Mouse (Mus musculus) left cerebral cortex, postnatal 36 days (tissue): ENCODE results near the gene Gys1. TPM values are rescaled to one million over a fixed set of nuclear protein-coding genes. Genes with fewer than 3 reads are reported as not detected.

ENCODE experiments used
- DNase-seq, 2 experiments: peaks; one replicate each; pipeline ENCODE4 v3.0.0; 2021 to 2022; ENCODE audit warnings: low spot score in 2 of 2, mixed read lengths in 1 of 2
- intact Hi-C: fragments of 180-260 bp; cut with DNase I; formaldehyde crosslinking; loops from one replicate; pipeline ENCODE4 v1.15.1; 2025
- total RNA-seq, 2 experiments: library from RNA; stranded (reverse); gene quantifications; 2 replicates each; pipeline ENCODE4 v1.2.3; 2021

Gys1 gene
- total RNA-seq, 2 experiments from 2014 or later: 14.1 to 16.9 TPM

GRCm38 (mm10) chr7:45413864-45414739 is 20.5 kb upstream of the Gys1 start:
- intact Hi-C loops: no loop called here
- no peak for DNase-seq

GRCm38 (mm10) chr7:45414740-45415224 is 19.9 kb upstream of the Gys1 start:
- intact Hi-C loops: no loop called here
- DNase-seq: no peak

- DNase-seq: peak; percentile 33 to 69
- intact Hi-C loops: no loop called here
Measured at GRCm38 (mm10) chr7:45415636-45416035, 19.0 kb upstream of the Gys1 start.

- intact Hi-C loops: no loop called here
- no peak for DNase-seq
Measured at GRCm38 (mm10) chr7:45417962-45418492, 16.6 kb upstream of the Gys1 start.

GRCm38 (mm10) chr7:45419859-45420614 is 14.6 kb upstream of the Gys1 start:
- intact Hi-C loops: no loop called here

GRCm38 (mm10) chr7:45420615-45420919 is 14.1 kb upstream of the Gys1 start, which contains the start of gene Lhb:
Gene Lhb (plus strand): TSS chr7:45420820.
- DNase-seq: no peak
- intact Hi-C loops: no loop called here

More at GRCm38 (mm10) chr7:45419859-45420614, 14.6 kb upstream of the Gys1 start:
- no peak for DNase-seq

GRCm38 (mm10) chr7:45421194-45421593 is 13.4 kb upstream of the Gys1 start:
- intact Hi-C loops: no loop called here
- DNase-seq: no peak

GRCm38 (mm10) chr7:45426556-45426955 is 8.1 kb upstream of the Gys1 start:
- intact Hi-C loops: no loop called here
- no peak for DNase-seq

- intact Hi-C loops: no loop called here
- DNase-seq: no peak
Measured at GRCm38 (mm10) chr7:45433835-45434202, 825 bp upstream of the Gys1 start.

- DNase-seq: no peak
- intact Hi-C loops: no loop called here
Measured at GRCm38 (mm10) chr7:45435038-45435437, 394 bp downstream of the Gys1 start.

GRCm38 (mm10) chr7:45436444-45436843 is 1.8 kb downstream of the Gys1 start:
- no peak for DNase-seq
- intact Hi-C loops: no loop called here

- intact Hi-C loops: no loop called here
- no peak for DNase-seq
Measured at GRCm38 (mm10) chr7:45437046-45437445, 2.4 kb downstream of the Gys1 start.

- DNase-seq: no peak
- intact Hi-C loops: no loop called here
Measured at GRCm38 (mm10) chr7:45437521-45438276, 3.1 kb downstream of the Gys1 start, which contains the start of gene Ruvbl2. Gene Ruvbl2 (minus strand): TSS chr7:45438096.

- intact Hi-C loops: no loop called here
- no peak for DNase-seq
Measured at GRCm38 (mm10) chr7:45443526-45444420, 9.1 kb downstream of the Gys1 start.

- intact Hi-C loops: no loop called here
- no peak for DNase-seq
Measured at GRCm38 (mm10) chr7:45446589-45446988, 11.9 kb downstream of the Gys1 start.

- intact Hi-C loops: no loop called here
- DNase-seq: no peak
Measured at GRCm38 (mm10) chr7:45447325-45447990, 12.8 kb downstream of the Gys1 start.

GRCm38 (mm10) chr7:45449974-45450373 is 15.3 kb downstream of the Gys1 start:
- DNase-seq: no peak
- intact Hi-C loops: no loop called here

- peak; percentile 85 to 87 for DNase-seq
- intact Hi-C loops: no loop called here
Measured at GRCm38 (mm10) chr7:45451344-45451982, 16.8 kb downstream of the Gys1 start.
